Mouse (Mus musculus) testis, postnatal 14 days (tissue): ENCODE data around the gene Lgr5.

Experiments used
- DNase-seq: peaks from one replicate; pipeline ENCODE4 v3.0.0; 2021; ENCODE audit warnings: low spot score

Lgr5 gene

DNA sequence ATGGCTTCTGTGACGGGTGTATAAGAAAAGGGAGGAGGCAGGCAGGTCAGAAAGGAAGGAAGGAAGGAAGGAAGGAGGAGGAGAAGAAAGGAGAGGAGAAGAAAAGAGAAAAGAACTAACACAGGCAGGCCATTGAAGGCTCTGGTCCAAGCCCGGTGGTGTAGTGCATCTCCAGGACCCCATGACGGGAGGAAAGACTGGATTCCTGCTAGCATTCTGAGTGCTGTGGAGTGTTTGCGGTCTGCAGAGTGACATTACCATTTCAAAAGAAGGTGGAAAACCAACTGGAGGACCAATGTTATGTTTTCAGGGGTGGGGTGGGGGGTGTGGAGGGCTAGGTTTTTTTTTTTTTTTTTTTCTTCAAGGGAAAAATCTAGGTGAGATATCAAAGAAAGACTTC lies 165.6 kb downstream of the Lgr5 start:
- no peak for DNase-seq

DNA sequence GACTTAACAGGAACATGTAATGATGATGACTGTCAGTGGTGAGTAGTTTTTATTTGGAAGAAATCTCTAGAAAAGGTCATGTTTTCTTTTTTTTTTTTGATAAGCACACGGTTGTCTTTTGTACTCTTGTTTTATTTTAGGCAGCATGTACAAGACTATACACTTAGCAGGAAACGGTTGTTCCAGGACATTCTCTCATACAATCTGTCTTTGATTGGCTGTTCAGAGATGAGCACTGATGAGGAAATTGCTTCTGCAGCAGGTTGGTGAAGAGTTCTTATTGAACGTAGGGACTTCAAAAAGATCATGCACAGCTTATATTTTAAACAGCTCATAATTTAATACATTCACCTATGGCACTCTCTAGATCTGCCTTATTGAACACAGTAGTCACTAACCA lies 173.5 kb downstream of the Lgr5 start:
- no peak for DNase-seq

DNA sequence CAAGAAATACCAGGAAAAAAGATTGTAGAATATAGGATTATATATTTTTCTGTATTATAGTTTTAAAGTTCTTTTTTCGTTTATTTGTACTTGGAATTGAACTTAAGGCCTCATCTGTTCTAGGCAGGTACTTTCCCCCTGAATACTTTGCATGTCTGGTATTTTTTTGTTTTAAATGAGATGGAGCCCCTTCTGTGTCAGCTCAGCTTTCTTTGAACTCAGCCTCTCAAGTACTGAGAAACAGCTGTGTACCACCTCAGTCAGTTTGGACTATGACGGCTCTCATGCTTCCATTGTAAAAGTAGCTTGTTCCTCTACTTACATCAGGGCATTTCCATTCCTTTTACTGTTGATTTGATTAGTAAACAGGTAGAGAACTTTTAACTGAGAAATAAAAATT lies 174.1 kb downstream of the Lgr5 start:
- DNase-seq: no peak

DNA sequence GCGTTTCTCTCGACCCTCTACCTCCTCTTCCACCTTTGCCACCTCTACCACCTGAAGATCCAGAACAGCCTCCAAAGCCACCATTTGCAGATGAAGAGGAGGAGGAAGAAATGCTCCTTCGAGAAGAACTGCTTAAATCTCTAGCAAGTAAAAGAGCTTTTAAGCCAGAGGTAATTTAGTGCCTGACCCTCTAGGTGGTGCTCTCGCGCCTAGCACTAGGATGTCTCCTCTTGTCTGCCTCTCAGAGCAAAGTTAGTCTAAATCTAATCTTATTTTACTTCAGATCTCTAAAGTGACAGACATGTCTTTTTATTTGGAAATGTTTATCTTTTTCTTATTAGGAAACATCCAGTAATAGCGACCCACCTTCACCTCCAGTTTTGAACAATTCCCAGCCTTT lies 181.2 kb downstream of the Lgr5 start:
- DNase-seq: no peak
